Mouse (Mus musculus) splenic B cell, adult 2 months (primary cell): ENCODE measurements around the gene Ube2v1.

Experiments
- DNase-seq: peaks from one replicate; pipeline ENCODE4 v3.0.0-alpha.2; 2011; ENCODE audit warnings: low read depth, low spot score
- H3K27me3 ChIP-seq: 2 replicates; pipeline ENCODE4 v1.6.1; 2012; ENCODE audit warnings: mild to moderate bottlenecking, low read length, moderate library complexity, mixed read lengths; ENCODE audit not compliant: control insufficient read depth, poor library complexity, insufficient read depth, severe bottlenecking
- H3K36me3 ChIP-seq: 2 replicates; pipeline ENCODE4 v1.6.1; 2012; ENCODE audit warnings: mild to moderate bottlenecking, low read length, moderate library complexity, mixed read lengths; ENCODE audit not compliant: control insufficient read depth, poor library complexity, insufficient read depth, severe bottlenecking

Gene Ube2v1

DNA sequence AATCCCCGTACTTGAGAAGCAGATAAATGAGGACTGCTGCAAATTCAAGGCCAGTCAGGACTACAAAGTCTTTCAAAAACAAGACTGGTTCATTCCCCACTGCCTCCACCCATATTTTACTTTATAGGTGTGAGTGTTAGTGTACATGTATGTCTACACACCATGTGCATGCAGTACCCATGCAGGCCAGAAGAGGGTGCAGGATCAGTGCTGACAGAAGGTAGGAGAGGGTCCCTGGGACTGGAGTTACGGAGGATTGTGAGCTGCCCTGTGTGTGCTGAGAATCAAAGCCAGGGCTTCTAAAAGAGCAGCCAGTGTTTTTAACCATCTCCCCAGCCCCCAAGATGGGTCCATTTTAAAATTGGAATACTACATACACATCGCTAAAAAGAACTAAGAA is 8.4 kb upstream of the Ube2v1 start:
- Histone ChIP-seq H3K36me3 (peaks cover 1% of the 10 kb centered on the region; the same call in 1 of the 2 replicates), H3K27me3 (no peaks in the 10 kb centered on the region)
- DNase-seq, result peak; percentile 71

DNA sequence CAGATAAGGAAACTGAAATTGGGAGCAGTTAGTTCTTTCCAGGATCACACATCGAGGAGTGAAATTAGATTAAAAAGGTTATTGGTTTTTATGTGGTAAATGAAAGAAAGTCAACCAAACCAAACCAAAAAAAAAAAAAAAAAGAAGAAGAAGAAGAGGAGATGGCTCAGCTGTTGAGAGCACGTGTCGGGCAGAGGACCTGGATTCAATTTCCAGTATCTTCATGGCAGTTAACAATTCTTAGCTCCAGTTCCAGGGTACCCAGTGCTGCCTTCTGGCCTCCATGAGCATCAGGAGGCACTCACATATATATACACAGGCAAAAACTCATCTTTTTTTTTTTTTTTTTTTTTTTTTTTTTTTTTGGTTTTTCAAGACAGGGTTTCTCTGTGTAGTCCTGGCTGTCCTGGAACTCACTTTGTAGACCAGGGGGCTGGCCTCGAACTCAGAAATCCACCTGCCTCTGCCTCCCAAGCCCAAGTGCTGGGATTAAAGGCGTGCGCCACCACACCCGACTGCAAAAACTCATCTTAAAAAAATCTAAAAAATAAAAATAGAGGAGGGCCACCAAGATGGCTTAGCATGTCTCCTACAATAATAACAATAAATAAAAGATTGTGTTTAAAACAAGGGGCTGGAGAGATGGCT is 3.1 kb upstream of the Ube2v1 start:
- no peaks in the 10 kb centered on the region for H3K36me3 ChIP-seq
- H3K27me3 ChIP-seq, result no peaks in the 10 kb centered on the region
- DNase-seq, result no peak

DNA sequence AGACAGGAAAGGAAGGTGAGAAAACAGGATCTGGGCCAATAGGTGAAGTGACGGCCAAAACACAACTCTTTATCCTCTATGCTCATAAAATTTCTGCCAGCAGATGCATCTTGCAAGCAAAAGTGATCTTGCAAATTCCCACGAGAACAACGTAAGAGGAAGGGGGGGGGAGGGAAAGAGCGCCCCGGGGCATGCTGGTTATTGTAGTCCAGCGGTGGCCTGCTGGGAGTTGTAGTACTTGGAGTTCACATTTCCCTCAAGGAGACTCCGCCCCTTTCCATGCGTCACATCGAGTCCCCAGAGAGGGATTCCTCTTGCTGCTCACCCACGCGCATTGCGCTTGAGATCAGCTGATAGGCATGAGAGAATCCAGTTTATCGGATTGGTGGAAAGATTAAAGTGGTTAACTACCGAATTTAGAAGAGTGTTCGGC is 2.5 kb upstream of the Ube2v1 start:
- Histone ChIP-seq H3K27me3 (no peaks in the 10 kb centered on the region), H3K36me3 (no peaks in the 10 kb centered on the region)
- peak; percentile 100 for DNase-seq

DNA sequence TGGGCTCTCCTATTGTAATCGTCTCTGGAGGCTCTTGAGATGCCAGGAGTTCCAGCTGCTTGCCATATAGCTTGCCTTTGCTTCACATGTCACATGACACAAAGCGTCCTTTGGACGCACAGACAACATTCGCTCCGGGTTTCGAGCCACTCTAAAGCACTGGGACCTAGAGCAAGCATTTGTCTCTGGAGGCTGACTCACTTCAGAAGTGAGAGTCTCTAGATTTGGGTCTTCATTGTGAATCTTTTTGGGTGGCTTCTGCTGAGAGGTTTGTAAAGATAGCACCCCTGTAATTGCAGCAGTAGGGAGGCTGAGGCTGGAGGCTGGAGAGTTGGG is 1.6 kb upstream of the Ube2v1 start:
- H3K27me3 ChIP-seq, result no peaks in the 10 kb centered on the region
- no peaks in the 10 kb centered on the region for H3K36me3 ChIP-seq
- no peak for DNase-seq

GRCm38 (mm10) chr2:167632731-167633536 is 1.0 kb upstream of the Ube2v1 start:
- Histone ChIP-seq H3K27me3 (no peaks in the 10 kb centered on the region), H3K36me3 (no peaks in the 10 kb centered on the region)
- no peak for DNase-seq

- DNase-seq, result no peak
- H3K36me3 ChIP-seq, result no peaks in the 10 kb centered on the region
- no peaks in the 10 kb centered on the region for H3K27me3 ChIP-seq
These were observed 709 bp downstream of the Ube2v1 start for GRCm38 (mm10) chr2:167631181-167631590.

DNA sequence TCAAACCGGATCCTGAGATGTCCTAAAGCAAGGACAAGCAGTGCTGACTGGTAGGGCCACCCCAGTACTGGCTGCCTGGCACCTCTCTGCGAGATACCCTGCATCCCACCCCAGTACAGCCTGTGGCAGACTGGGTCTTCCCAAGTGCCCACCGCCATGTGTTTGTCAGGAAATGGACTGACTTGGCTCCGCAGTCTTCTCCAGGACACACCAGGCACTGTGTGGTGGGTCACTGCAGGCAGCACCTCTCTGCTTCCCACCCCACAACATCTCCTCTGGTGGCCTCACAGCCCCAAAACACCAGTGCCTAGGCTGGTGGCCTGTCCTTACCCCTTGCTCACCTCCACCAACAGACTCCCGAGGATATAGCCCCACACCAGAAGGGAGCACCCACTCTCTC is 1.5 kb downstream of the Ube2v1 start:
- DNase-seq, result no peak
- no peaks in the 10 kb centered on the region for H3K27me3 ChIP-seq
- H3K36me3 ChIP-seq, result no peaks in the 10 kb centered on the region; the same call in 1 of the 2 replicates

DNA sequence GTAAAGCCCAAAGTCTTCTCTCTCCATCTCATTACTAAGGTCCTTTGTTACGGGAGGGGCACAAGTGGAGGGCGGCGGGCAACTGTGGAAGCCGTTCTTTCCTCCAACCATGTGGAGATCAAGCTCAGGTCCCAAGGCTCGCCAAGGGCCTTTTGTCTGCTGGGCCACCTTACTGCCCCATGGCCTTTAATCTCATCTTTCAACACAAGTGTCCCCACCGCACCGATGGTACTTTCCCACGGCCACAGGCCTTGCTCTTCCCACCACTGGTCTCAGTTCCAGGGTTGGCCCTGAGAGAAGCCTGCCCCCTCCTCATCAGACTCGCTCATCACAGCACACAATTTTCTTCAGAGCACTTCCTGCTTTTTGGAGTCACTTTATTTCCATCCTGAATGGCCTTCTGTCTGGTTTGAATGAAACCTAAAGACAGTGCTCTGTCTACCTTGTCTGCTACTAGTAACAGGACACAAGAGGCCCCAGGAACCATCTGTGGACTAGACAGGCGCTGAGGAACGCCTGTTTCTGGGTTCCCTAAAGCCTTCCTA is 2.2 kb downstream of the Ube2v1 start:
- DNase-seq, result no peak
- H3K36me3 ChIP-seq, result no peaks in the 10 kb centered on the region; the same call in 1 of the 2 replicates
- H3K27me3 ChIP-seq, result no peaks in the 10 kb centered on the region

GRCm38 (mm10) chr2:167628872-167629271 is 3.0 kb downstream of the Ube2v1 start:
- Histone ChIP-seq H3K36me3 (no peaks in the 10 kb centered on the region; the same call in 1 of the 2 replicates), H3K27me3 (no peaks in the 10 kb centered on the region)
- DNase-seq, result no peak

GRCm38 (mm10) chr2:167627019-167627418 is 4.9 kb downstream of the Ube2v1 start:
- H3K27me3 ChIP-seq, result no peaks in the 10 kb centered on the region

DNA sequence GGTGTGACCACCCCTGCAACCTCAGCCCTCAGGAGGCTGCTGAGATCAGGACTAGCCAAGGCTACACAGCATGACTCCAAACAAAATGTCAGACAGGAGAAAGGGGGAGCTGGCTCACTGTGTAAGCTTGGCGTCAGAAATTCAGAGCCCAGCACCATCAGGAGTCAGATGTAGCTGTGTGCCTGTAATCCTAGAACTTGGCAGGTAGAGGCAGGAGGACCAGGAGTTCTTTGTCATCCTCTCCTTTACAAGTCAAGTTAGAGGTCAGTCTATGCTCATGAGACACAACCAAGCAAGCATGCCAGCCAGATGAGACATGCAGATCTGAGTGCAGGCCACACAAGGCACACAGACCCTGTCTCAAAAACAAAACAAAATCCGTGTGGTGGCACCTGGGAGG is 6.2 kb downstream of the Ube2v1 start:
- no peak for DNase-seq
- Histone ChIP-seq H3K27me3 (no peaks in the 10 kb centered on the region), H3K36me3 (no peaks in the 10 kb centered on the region; the same call in 1 of the 2 replicates)

More at GRCm38 (mm10) chr2:167627019-167627418, 4.9 kb downstream of the Ube2v1 start:
- no peaks in the 10 kb centered on the region; the same call in 1 of the 2 replicates for H3K36me3 ChIP-seq
- DNase-seq, result no peak

- Histone ChIP-seq H3K36me3 (no peaks in the 10 kb centered on the region; the same call in 1 of the 2 replicates), H3K27me3 (no peaks in the 10 kb centered on the region)
- DNase-seq, result no peak
These were observed 7.4 kb downstream of the Ube2v1 start for GRCm38 (mm10) chr2:167624368-167625075.

- Histone ChIP-seq H3K36me3 (peaks cover 2% of the 10 kb centered on the region; the same call in 1 of the 2 replicates), H3K27me3 (no peaks in the 10 kb centered on the region)
- DNase-seq, result peak; percentile 38
These were observed 8.9 kb downstream of the Ube2v1 start for GRCm38 (mm10) chr2:167622965-167623364.

DNA sequence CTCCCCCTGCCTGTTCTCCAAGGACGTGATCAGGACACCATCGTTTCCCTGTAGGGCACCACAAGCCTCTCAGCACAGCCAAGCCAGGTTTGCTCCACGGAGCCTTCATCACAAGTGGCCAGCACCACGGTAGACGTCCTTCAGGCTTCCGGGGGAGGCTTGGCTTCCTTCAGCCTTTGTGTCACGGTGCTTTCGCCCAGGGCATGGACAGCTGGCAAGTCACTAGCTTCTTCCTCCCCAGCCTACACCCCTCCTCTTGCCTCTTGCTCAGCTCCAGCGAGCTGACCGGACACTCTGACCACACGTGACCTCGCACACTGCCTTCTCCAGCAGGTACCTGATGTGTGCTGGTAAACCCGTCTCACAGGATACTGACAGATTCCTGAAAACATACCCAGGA is 9.5 kb downstream of the Ube2v1 start:
- peaks cover 3% of the 10 kb centered on the region for H3K36me3 ChIP-seq
- DNase-seq, result no peak
- no peaks in the 10 kb centered on the region for H3K27me3 ChIP-seq
